Mouse (Mus musculus) MEL (cell line): Measurements from ENCODE around the gene Romo1.

ENCODE experiments used
- HCFC1 ChIP-seq: IDR thresholded peaks from 2 replicates; pipeline ENCODE4 v1.6.1; 2012; ENCODE audit warnings: low read depth, mild to moderate bottlenecking, inconsistent platforms, low read length, improper control_type of control experiment, moderate library complexity
- UBTF ChIP-seq: IDR thresholded peaks from 2 replicates; pipeline ENCODE4 v1.6.1; 2012; ENCODE audit warnings: low read depth, mild to moderate bottlenecking, inconsistent platforms, low read length, improper control_type of control experiment, moderate library complexity, borderline replicate concordance; ENCODE audit not compliant: insufficient read depth

DNA sequence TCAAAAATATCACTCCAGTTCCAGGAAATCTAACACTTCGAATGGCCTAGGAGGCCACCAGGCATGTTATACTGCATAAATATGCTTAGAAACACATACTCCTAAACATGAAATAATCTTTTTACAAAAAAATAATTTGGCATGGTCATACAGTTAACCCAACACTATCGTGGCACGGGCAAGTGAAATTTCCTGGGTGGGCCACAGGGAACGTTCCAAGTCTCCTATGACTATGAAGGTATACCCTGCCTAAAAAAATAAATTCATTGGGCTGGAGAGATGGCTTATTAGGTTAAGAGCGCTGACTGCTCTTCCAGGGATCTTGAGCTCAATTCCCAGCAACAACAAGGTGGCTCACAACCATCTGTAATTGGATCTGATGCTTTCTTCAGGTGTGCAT, 22.7 kb downstream of the Romo1 start:
- TF ChIP-seq UBTF (no peak), HCFC1 (no peak)
